Mouse (Mus musculus) kidney, postnatal 10 days (tissue): ENCODE measurements around the gene Dock2.
"Not testable (repeated sequence)": the region's sequence is repeated elsewhere in the genome, so short reads cannot be mapped to it uniquely, and the experiment has no call there.

Source experiments
- DNase-seq: peaks from one replicate; pipeline ENCODE4 v3.0.0; 2021; ENCODE audit warnings: mixed read lengths

The Dock2 gene

GRCm38 (mm10) chr11:34783587-34784043 lies at the start of gene Dock2:
Gene Dock2, minus strand, starts transcription at chr11:34783892.
- DNase-seq: no peak

- DNase-seq: no peak
These were observed 49.0 kb upstream of the Dock2 start for GRCm38 (mm10) chr11:34832678-34833077.

GRCm38 (mm10) chr11:34827803-34828202 lies 44.1 kb upstream of the Dock2 start:
- no peak for DNase-seq

- no peak for DNase-seq
These were observed 43.2 kb upstream of the Dock2 start for GRCm38 (mm10) chr11:34826940-34827339.

GRCm38 (mm10) chr11:34824791-34825190 lies 41.1 kb upstream of the Dock2 start:
- no peak for DNase-seq

GRCm38 (mm10) chr11:34814767-34815166 lies 31.1 kb upstream of the Dock2 start:
- DNase-seq: no peak

- no peak for DNase-seq
These were observed 30.6 kb upstream of the Dock2 start for GRCm38 (mm10) chr11:34814319-34814718.

- DNase-seq: not testable (repeated sequence)
These were observed 21.3 kb upstream of the Dock2 start for GRCm38 (mm10) chr11:34805026-34805425.

GRCm38 (mm10) chr11:34798066-34798465 lies 14.4 kb upstream of the Dock2 start:
- DNase-seq: not testable (repeated sequence)

GRCm38 (mm10) chr11:34796097-34796496 lies 12.4 kb upstream of the Dock2 start:
- DNase-seq: no peak

- no peak for DNase-seq
These were observed 8.2 kb upstream of the Dock2 start for GRCm38 (mm10) chr11:34791872-34792271.

GRCm38 (mm10) chr11:34784864-34785263 lies 1.2 kb upstream of the Dock2 start:
- no peak for DNase-seq

- no peak for DNase-seq
These were observed 919 bp downstream of the Dock2 start for GRCm38 (mm10) chr11:34782516-34783430.

GRCm38 (mm10) chr11:34780786-34781185 lies 2.9 kb downstream of the Dock2 start:
- no peak for DNase-seq

- no peak for DNase-seq
These were observed 3.7 kb downstream of the Dock2 start for GRCm38 (mm10) chr11:34779966-34780365.

GRCm38 (mm10) chr11:34778351-34778750 lies 5.3 kb downstream of the Dock2 start:
- DNase-seq: no peak

GRCm38 (mm10) chr11:34777529-34777928 lies 6.2 kb downstream of the Dock2 start:
- no peak for DNase-seq

GRCm38 (mm10) chr11:34776054-34776453 lies 7.6 kb downstream of the Dock2 start:
- no peak for DNase-seq

- no peak for DNase-seq
These were observed 9.1 kb downstream of the Dock2 start for GRCm38 (mm10) chr11:34774636-34775035.

- no peak for DNase-seq
These were observed 10.3 kb downstream of the Dock2 start for GRCm38 (mm10) chr11:34773304-34773895.

- peak; percentile 67 for DNase-seq
These were observed 12.3 kb downstream of the Dock2 start for GRCm38 (mm10) chr11:34771221-34771986.

GRCm38 (mm10) chr11:34770666-34771065 lies 13.0 kb downstream of the Dock2 start:
- no peak for DNase-seq

GRCm38 (mm10) chr11:34769946-34770345 lies 13.7 kb downstream of the Dock2 start:
- no peak for DNase-seq
